Mouse (Mus musculus) lung, adult 2 months (tissue): Measurements from ENCODE around the gene Fbln2.

ENCODE experiments used
- CTCF ChIP-seq: fragments of 200-500 bp; IDR thresholded peaks from 2 replicates; pipeline ENCODE4 v1.5.1; 2011; ENCODE audit warnings: mild to moderate bottlenecking, low read length, control low read depth; ENCODE audit not compliant: insufficient read depth
- POLR2A ChIP-seq: fragments of 200-500 bp; IDR thresholded peaks from 2 replicates; pipeline ENCODE4 v1.6.1; 2011; ENCODE audit warnings: low read depth, mild to moderate bottlenecking, control low read depth, low read length, borderline replicate concordance; ENCODE audit errors: extremely low read depth

- TF ChIP-seq CTCF (no peak), POLR2A (no peak)
Measured at GRCm38 (mm10) chr6:91233424-91234015, 21.3 kb downstream of the Fbln2 start.
